Mouse (Mus musculus): Measurements from ENCODE around the gene Actc1. TPM values are rescaled to one million over a fixed set of nuclear protein-coding genes. Genes with fewer than 3 reads are reported as not detected.

Actc1 gene
- polyA plus RNA-seq, 1 experiment from 2014 or later, result 52.9 TPM

GRCm38 (mm10) chr2:114071876-114072275 is 18.5 kb upstream of the Actc1 start:
- Histone ChIP-seq H3K4me3 (replicated peaks) (no peak overlapping the region), H3K4me2 (no peak overlapping the region), H3K36me3 (no peaks in the 10 kb centered on the region), H3K9me3 (no peaks in the 10 kb centered on the region), H3K27ac (no peak overlapping the region), H3K27me3 (replicated peaks) (no peaks in the 10 kb centered on the region), H3K9ac (no peak overlapping the region), H3K4me1 (no peaks in the 10 kb centered on the region)
- WGBS, result 94% methylated on average over 2 of the region's 2 CpGs
- no peak for ATAC-seq (ENCODE audit: insufficient read depth, low FRiP score, low read depth)

DNA sequence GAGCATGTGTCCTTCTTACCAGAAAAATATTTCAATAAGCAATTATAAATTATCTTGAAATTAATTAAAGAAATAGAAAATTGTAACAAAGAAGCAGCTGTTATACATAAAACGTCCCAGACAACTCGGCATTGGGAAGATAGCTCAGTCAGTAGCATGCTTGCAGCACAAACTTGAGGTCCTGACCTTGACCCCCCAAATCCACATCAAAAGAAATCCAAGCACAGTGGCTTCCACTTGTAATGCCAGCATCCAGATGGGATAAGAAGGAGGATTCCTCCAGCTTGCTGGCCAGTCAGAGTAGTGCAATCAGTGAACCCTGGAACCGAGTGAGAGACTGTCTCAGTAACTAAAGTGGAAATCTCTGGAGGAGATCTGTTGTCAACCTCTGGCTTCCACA is 12.9 kb upstream of the Actc1 start:
- H3K27ac ChIP-seq, result no peak overlapping the region
- WGBS, result 64% methylated on average over 3 of the region's 3 CpGs
- no peak overlapping the region for H3K4me3 ChIP-seq (replicated peaks)
- H3K4me2 ChIP-seq, result no peak overlapping the region
- H3K9ac ChIP-seq, result no peak overlapping the region
- no peaks in the 10 kb centered on the region for H3K4me1 ChIP-seq
- no peaks in the 10 kb centered on the region for H3K27me3 ChIP-seq (replicated peaks)
- no peaks in the 10 kb centered on the region for H3K36me3 ChIP-seq
- no peaks in the 10 kb centered on the region for H3K9me3 ChIP-seq
- ATAC-seq (ENCODE audit: insufficient read depth, low FRiP score, low read depth), result no peak

GRCm38 (mm10) chr2:114064004-114064403 is 10.7 kb upstream of the Actc1 start:
- 49% methylated on average over 2 of the region's 2 CpGs for WGBS
- Histone ChIP-seq H3K27ac (no peak overlapping the region), H3K4me3 (replicated peaks) (no peak overlapping the region), H3K4me1 (no peaks in the 10 kb centered on the region), H3K27me3 (replicated peaks) (no peaks in the 10 kb centered on the region), H3K4me2 (no peak overlapping the region), H3K9ac (no peak overlapping the region), H3K9me3 (no peaks in the 10 kb centered on the region), H3K36me3 (no peaks in the 10 kb centered on the region)
- ATAC-seq (ENCODE audit: insufficient read depth, low FRiP score, low read depth), result no peak

GRCm38 (mm10) chr2:114060071-114060591 is 6.8 kb upstream of the Actc1 start:
- ATAC-seq (ENCODE audit: insufficient read depth, low FRiP score, low read depth), result no peak
- H3K9ac ChIP-seq, result no peak overlapping the region
- no peak overlapping the region for H3K4me2 ChIP-seq
- H3K36me3 ChIP-seq, result no peaks in the 10 kb centered on the region
- no peak overlapping the region for H3K4me3 ChIP-seq (replicated peaks)
- H3K27me3 ChIP-seq (replicated peaks), result no peaks in the 10 kb centered on the region
- WGBS, result 49% methylated on average over 6 of the region's 6 CpGs
- no peak overlapping the region for H3K27ac ChIP-seq
- no peaks in the 10 kb centered on the region for H3K9me3 ChIP-seq
- H3K4me1 ChIP-seq, result peaks cover 6% of the 10 kb centered on the region; the same call in 1 of the 2 replicates

GRCm38 (mm10) chr2:114059608-114060007 is 6.3 kb upstream of the Actc1 start:
- Histone ChIP-seq H3K27me3 (replicated peaks) (no peaks in the 10 kb centered on the region), H3K36me3 (no peaks in the 10 kb centered on the region), H3K4me2 (no peak overlapping the region), H3K4me1 (peaks cover 6% of the 10 kb centered on the region; the same call in 1 of the 2 replicates), H3K9me3 (no peaks in the 10 kb centered on the region), H3K27ac (no peak overlapping the region), H3K9ac (no peak overlapping the region), H3K4me3 (replicated peaks) (no peak overlapping the region)
- 58% methylated on average over 1 of the region's 1 CpGs for WGBS
- ATAC-seq (ENCODE audit: insufficient read depth, low FRiP score, low read depth), result no peak

- H3K4me1 ChIP-seq, result peaks cover 6% of the 10 kb centered on the region; the same call in 1 of the 2 replicates
- no peak overlapping the region for H3K9ac ChIP-seq
- no peaks in the 10 kb centered on the region for H3K36me3 ChIP-seq
- no peak overlapping the region for H3K27ac ChIP-seq
- H3K27me3 ChIP-seq (replicated peaks), result no peaks in the 10 kb centered on the region
- no peaks in the 10 kb centered on the region for H3K9me3 ChIP-seq
- no peak for ATAC-seq (ENCODE audit: insufficient read depth, low FRiP score, low read depth)
- no peak overlapping the region for H3K4me3 ChIP-seq (replicated peaks)
- no peak overlapping the region for H3K4me2 ChIP-seq
- 86% methylated on average over 10 of the region's 10 CpGs for WGBS
These were observed 5.0 kb upstream of the Actc1 start for GRCm38 (mm10) chr2:114058226-114058796.

GRCm38 (mm10) chr2:114057303-114057853 is 4.0 kb upstream of the Actc1 start:
- peak; percentile 50; the same call in 1 of the 2 replicates for ATAC-seq (ENCODE audit: insufficient read depth, low FRiP score, low read depth)

DNA sequence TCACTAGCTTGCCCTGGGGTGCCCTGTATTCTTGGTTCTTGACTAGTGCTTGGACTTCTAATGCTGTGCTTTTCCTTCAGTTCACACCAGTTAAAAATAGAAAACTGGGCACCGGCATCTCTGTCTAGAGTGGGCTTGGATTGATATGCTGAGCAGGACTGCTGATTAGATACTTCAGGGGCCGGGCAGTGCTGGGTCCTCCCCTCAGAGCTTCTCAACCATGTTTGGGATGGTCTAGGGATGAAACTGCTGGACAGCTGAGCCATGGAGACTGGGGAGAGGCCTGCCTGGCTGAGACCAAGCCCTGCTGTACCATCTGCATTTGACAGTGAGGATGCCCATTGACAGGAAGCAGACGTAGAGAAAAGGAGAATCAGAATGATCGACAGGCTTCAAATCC is 781 bp upstream of the Actc1 start:
- H3K4me2 ChIP-seq, result no peak overlapping the region
- no peaks in the 10 kb centered on the region for H3K9me3 ChIP-seq
- H3K4me1 ChIP-seq, result peaks cover 6% of the 10 kb centered on the region; the same call in 1 of the 2 replicates
- no peaks in the 10 kb centered on the region for H3K36me3 ChIP-seq
- H3K27ac ChIP-seq, result no peak overlapping the region
- H3K4me3 ChIP-seq (replicated peaks), result no peak overlapping the region
- H3K27me3 ChIP-seq (replicated peaks), result no peaks in the 10 kb centered on the region
- WGBS, result 81% methylated on average over 4 of the region's 4 CpGs
- no peak overlapping the region for H3K9ac ChIP-seq
- no peak for ATAC-seq (ENCODE audit: insufficient read depth, low FRiP score, low read depth)

More at GRCm38 (mm10) chr2:114057303-114057853, 4.0 kb upstream of the Actc1 start:
- H3K4me3 ChIP-seq (replicated peaks), result no peak overlapping the region
- H3K4me1 ChIP-seq, result peaks cover 6% of the 10 kb centered on the region; the same call in 1 of the 2 replicates
- no peaks in the 10 kb centered on the region for H3K9me3 ChIP-seq
- H3K9ac ChIP-seq, result no peak overlapping the region
- no peak overlapping the region for H3K27ac ChIP-seq
- 15% methylated on average over 10 of the region's 10 CpGs for WGBS
- no peaks in the 10 kb centered on the region for H3K27me3 ChIP-seq (replicated peaks)
- no peaks in the 10 kb centered on the region for H3K36me3 ChIP-seq
- no peak overlapping the region for H3K4me2 ChIP-seq

DNA sequence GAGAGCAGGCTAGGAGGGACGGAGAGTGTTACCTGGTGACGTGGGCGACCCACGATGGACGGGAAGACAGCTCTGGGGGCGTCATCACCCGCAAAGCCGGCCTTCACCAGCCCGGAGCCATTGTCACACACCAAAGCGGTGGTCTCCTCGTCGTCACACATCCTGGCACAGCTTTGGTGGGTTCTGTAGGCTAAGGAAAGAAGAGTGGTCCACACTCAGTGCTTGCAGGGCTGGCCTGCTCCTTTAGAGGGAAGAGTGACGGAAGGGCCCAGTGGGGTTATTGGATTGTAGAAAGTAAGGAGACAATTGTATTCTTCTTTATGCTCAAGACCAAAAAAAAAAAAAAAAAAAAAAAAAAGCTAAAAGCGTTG is 1.5 kb downstream of the Actc1 start:
- H3K4me3 ChIP-seq (replicated peaks), result no peak overlapping the region
- no peak overlapping the region for H3K27ac ChIP-seq
- no peak overlapping the region for H3K9ac ChIP-seq
- no peaks in the 10 kb centered on the region for H3K27me3 ChIP-seq (replicated peaks)
- H3K9me3 ChIP-seq, result no peaks in the 10 kb centered on the region
- ATAC-seq (ENCODE audit: insufficient read depth, low FRiP score, low read depth), result no peak
- WGBS, result 87% methylated on average over 14 of the region's 14 CpGs
- no peak overlapping the region for H3K4me2 ChIP-seq
- no peaks in the 10 kb centered on the region for H3K36me3 ChIP-seq
- H3K4me1 ChIP-seq, result no peaks in the 10 kb centered on the region

- 80% methylated on average over 7 of the region's 7 CpGs for WGBS
- no peaks in the 10 kb centered on the region for H3K9me3 ChIP-seq
- no peaks in the 10 kb centered on the region for H3K36me3 ChIP-seq
- H3K27me3 ChIP-seq (replicated peaks), result no peaks in the 10 kb centered on the region
- no peak overlapping the region for H3K4me2 ChIP-seq
- no peak for ATAC-seq (ENCODE audit: insufficient read depth, low FRiP score, low read depth)
- H3K4me1 ChIP-seq, result no peaks in the 10 kb centered on the region
- H3K4me3 ChIP-seq (replicated peaks), result no peak overlapping the region
- no peak overlapping the region for H3K9ac ChIP-seq
- H3K27ac ChIP-seq, result no peak overlapping the region
These were observed 2.1 kb downstream of the Actc1 start for GRCm38 (mm10) chr2:114051111-114051870.

DNA sequence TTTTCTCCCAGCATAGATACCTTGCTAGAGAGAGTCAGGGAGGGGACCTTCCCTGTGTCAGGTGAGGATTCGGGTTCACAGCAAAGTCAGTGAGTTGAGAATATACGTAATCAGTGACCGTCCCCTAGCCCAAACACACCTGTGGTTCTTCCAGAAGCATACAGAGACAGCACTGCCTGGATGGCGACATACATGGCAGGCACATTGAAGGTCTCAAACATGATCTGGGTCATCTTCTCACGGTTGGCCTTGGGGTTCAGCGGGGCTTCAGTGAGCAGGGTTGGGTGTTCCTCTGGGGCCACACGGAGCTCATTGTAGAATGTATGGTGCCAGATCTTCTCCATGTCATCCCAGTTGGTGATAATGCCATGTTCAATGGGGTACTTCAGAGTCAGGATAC is 3.2 kb downstream of the Actc1 start:
- H3K4me2 ChIP-seq, result no peak overlapping the region
- H3K4me3 ChIP-seq (replicated peaks), result no peak overlapping the region
- no peaks in the 10 kb centered on the region for H3K36me3 ChIP-seq
- WGBS, result 92% methylated on average over 7 of the region's 7 CpGs
- no peaks in the 10 kb centered on the region for H3K9me3 ChIP-seq
- H3K27ac ChIP-seq, result no peak overlapping the region
- ATAC-seq (ENCODE audit: insufficient read depth, low FRiP score, low read depth), result no peak
- no peaks in the 10 kb centered on the region for H3K4me1 ChIP-seq
- H3K27me3 ChIP-seq (replicated peaks), result no peaks in the 10 kb centered on the region
- H3K9ac ChIP-seq, result no peak overlapping the region

GRCm38 (mm10) chr2:114049372-114049771 is 4.0 kb downstream of the Actc1 start:
- no peaks in the 10 kb centered on the region for H3K36me3 ChIP-seq
- no peak overlapping the region for H3K4me3 ChIP-seq (replicated peaks)
- no peaks in the 10 kb centered on the region for H3K27me3 ChIP-seq (replicated peaks)
- WGBS, result 90% methylated on average over 7 of the region's 7 CpGs
- H3K4me1 ChIP-seq, result no peaks in the 10 kb centered on the region
- H3K9me3 ChIP-seq, result no peaks in the 10 kb centered on the region
- no peak overlapping the region for H3K9ac ChIP-seq
- no peak overlapping the region for H3K27ac ChIP-seq
- no peak overlapping the region for H3K4me2 ChIP-seq
- no peak for ATAC-seq (ENCODE audit: insufficient read depth, low FRiP score, low read depth)
